Mouse (Mus musculus) bone marrow macrophage, adult 2 months (primary cell): ENCODE measurements around the gene Wdsub1. TPM values are rescaled to one million over a fixed set of nuclear protein-coding genes. Genes with fewer than 3 reads are reported as not detected.

Experiments
- H3K27ac ChIP-seq: 2 replicates; pipeline ENCODE4 v1.5.1; 2012; ENCODE audit warnings: low read depth, low read length; ENCODE audit not compliant: insufficient read depth
- H3K4me1 ChIP-seq: 2 replicates; pipeline ENCODE4 v1.6.1; 2012; ENCODE audit warnings: low read length; ENCODE audit not compliant: control insufficient read depth, insufficient read depth
- H3K4me3 ChIP-seq: 2 replicates; pipeline ENCODE4 v1.5.1; 2012; ENCODE audit warnings: mild to moderate bottlenecking, low read length, moderate library complexity; ENCODE audit not compliant: insufficient read depth
- CTCF ChIP-seq: IDR thresholded peaks from 2 replicates; pipeline ENCODE4 v1.5.1; 2012; ENCODE audit warnings: low read depth, mild to moderate bottlenecking, low read length, moderate library complexity
- POLR2A ChIP-seq: IDR thresholded peaks from 2 replicates; pipeline ENCODE4 v1.6.1; 2012; ENCODE audit warnings: mild to moderate bottlenecking, low read depth, low read length, borderline replicate concordance
- polyA plus RNA-seq: library from polyadenylated mRNA; stranded (reverse); fragments of >200 nt; gene quantifications from 2 replicates; pipeline ENCODE4 v1.2.4, GENCODE M21; 2012; ENCODE audit not compliant: missing spikeins, insufficient read depth, insufficient read length

Wdsub1 gene
- polyA plus RNA-seq, 1 experiment: 16.0 TPM

GRCm38 (mm10) chr2:59829718-59830117, 52.7 kb downstream of the Wdsub1 start:
- H3K4me1 ChIP-seq: peaks cover 17% of the 10 kb centered on the region
- H3K27ac ChIP-seq: peak overlapping the region; percentile 51
- H3K4me3 ChIP-seq: no peak overlapping the region
- TF ChIP-seq CTCF (no peak), POLR2A (no peak)

- H3K4me3 ChIP-seq: peak overlapping the region; percentile 6
- H3K4me1 ChIP-seq: peaks cover 17% of the 10 kb centered on the region
- peak overlapping the region; percentile 51 for H3K27ac ChIP-seq
- no peak for TF ChIP-seq POLR2A
- no peak for TF ChIP-seq CTCF
Measured at GRCm38 (mm10) chr2:59828777-59829508, 53.4 kb downstream of the Wdsub1 start.

- 0 out of 2 replicates have a peak overlapping the region, but pooled peaks have one; percentile 51 for H3K27ac ChIP-seq
- H3K4me3 ChIP-seq: no peak overlapping the region
- no peak for TF ChIP-seq POLR2A
- no peak for TF ChIP-seq CTCF
- H3K4me1 ChIP-seq: peaks cover 17% of the 10 kb centered on the region
Measured at GRCm38 (mm10) chr2:59828103-59828655, 54.2 kb downstream of the Wdsub1 start.

GRCm38 (mm10) chr2:59825380-59825779, 57.0 kb downstream of the Wdsub1 start:
- no peak for TF ChIP-seq CTCF
- TF ChIP-seq POLR2A: no peak
- H3K27ac ChIP-seq: no peak overlapping the region
- peaks cover 17% of the 10 kb centered on the region for H3K4me1 ChIP-seq

GRCm38 (mm10) chr2:59824289-59824688, 58.1 kb downstream of the Wdsub1 start:
- H3K4me1 ChIP-seq: peaks cover 6% of the 10 kb centered on the region
- no peak overlapping the region for H3K27ac ChIP-seq
- no peak for TF ChIP-seq POLR2A
- TF ChIP-seq CTCF: no peak
- H3K4me3 ChIP-seq: no peak overlapping the region

More at GRCm38 (mm10) chr2:59825380-59825779, 57.0 kb downstream of the Wdsub1 start:
- no peak overlapping the region for H3K4me3 ChIP-seq

GRCm38 (mm10) chr2:59821044-59821443, 61.3 kb downstream of the Wdsub1 start:
- TF ChIP-seq POLR2A (no peak), CTCF (no peak)
- Histone ChIP-seq H3K27ac (no peak overlapping the region), H3K4me3 (no peak overlapping the region), H3K4me1 (no peaks in the 10 kb centered on the region)

GRCm38 (mm10) chr2:59820088-59820487, 62.3 kb downstream of the Wdsub1 start:
- H3K4me1 ChIP-seq: no peaks in the 10 kb centered on the region; the same call in 1 of the 2 replicates
- no peak overlapping the region for H3K4me3 ChIP-seq
- H3K27ac ChIP-seq: no peak overlapping the region
- no peak for TF ChIP-seq POLR2A
- TF ChIP-seq CTCF: no peak

GRCm38 (mm10) chr2:59819415-59819814, 63.0 kb downstream of the Wdsub1 start:
- TF ChIP-seq CTCF (no peak), POLR2A (no peak)
- Histone ChIP-seq H3K4me3 (no peak overlapping the region), H3K27ac (no peak overlapping the region), H3K4me1 (peaks cover 5% of the 10 kb centered on the region; the same call in 1 of the 2 replicates)

- Histone ChIP-seq H3K4me3 (no peak overlapping the region), H3K27ac (no peak overlapping the region), H3K4me1 (peaks cover 5% of the 10 kb centered on the region; the same call in 1 of the 2 replicates)
- TF ChIP-seq POLR2A: no peak
- TF ChIP-seq CTCF: no peak
Measured at GRCm38 (mm10) chr2:59818663-59819062, 63.7 kb downstream of the Wdsub1 start.

GRCm38 (mm10) chr2:59814997-59815396, 67.4 kb downstream of the Wdsub1 start:
- TF ChIP-seq POLR2A (no peak), CTCF (no peak)
- peaks cover 5% of the 10 kb centered on the region; the same call in 1 of the 2 replicates for H3K4me1 ChIP-seq
- H3K4me3 ChIP-seq: no peak overlapping the region
- H3K27ac ChIP-seq: no peak overlapping the region
